ENCODE assay signal across 8 mouse cellular contexts in the genomic region with DNA sequence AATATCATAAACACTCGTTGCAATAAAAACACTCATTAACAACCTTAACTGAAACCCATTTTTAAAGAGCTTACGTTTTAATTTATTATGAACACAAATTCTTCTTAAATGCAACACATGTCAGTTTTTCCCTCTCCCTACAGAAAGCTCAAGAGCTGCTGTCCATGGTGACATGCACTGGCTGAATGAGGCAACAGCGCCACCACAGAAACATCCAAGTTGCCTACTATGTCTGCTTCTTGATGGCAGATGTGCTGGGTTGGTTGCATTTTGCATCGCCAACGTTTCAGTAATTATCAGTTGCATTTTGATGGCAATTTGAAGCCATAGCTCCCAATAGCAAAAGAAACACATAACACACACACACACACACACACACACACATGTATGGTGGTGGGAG. TPM values are rescaled to one million over a fixed set of nuclear protein-coding genes. Genes with fewer than 3 reads are reported as not detected.
DNase-seq lines count a peak whose midpoint lies in the region; ATAC-seq and TF ChIP-seq lines count a peak whose summit lies in the region.

No protein-coding gene starts in this region.

- no peaks in the 10 kb centered on the region for H3K4me1 ChIP-seq in lung, postnatal 0 days (ENCODE audit: insufficient read depth, low read depth, low read length)
- H3K4me1 ChIP-seq in hindbrain, embryonic 14.5 days (replicated peaks; ENCODE audit: control insufficient read depth, insufficient read depth, low read length), result peaks cover 4% of the 10 kb centered on the region
- H3K4me1 ChIP-seq in midbrain, embryonic 15.5 days, result peaks cover 13% of the 10 kb centered on the region

- H3K27ac ChIP-seq in lung, postnatal 0 days (ENCODE audit: low read length), result no peak overlapping the region
- H3K27ac ChIP-seq in hindbrain, embryonic 14.5 days, result peak overlapping the region; percentile 45
- H3K27ac ChIP-seq in midbrain, embryonic 15.5 days, result peak overlapping the region; percentile 55; the same call in 1 of the 2 replicates

- no peak overlapping the region for H3K4me2 ChIP-seq in lung, postnatal 0 days (replicated peaks; ENCODE audit: low read depth, low read length)
- peak overlapping the region; percentile 71 for H3K4me2 ChIP-seq in hindbrain, embryonic 14.5 days (replicated peaks)
- peak overlapping the region; percentile 86 for H3K4me2 ChIP-seq in midbrain, embryonic 15.5 days

- no peaks in the 10 kb centered on the region for H3K9me3 ChIP-seq in lung, postnatal 0 days (ENCODE audit: low read length)
- H3K9me3 ChIP-seq in hindbrain, embryonic 14.5 days (ENCODE audit: control insufficient read depth, low read length), result no peaks in the 10 kb centered on the region
- no peaks in the 10 kb centered on the region for H3K9me3 ChIP-seq in midbrain, embryonic 15.5 days

- WGBS in lung, postnatal 0 days, result 9% methylated on average over 5 of the region's 5 CpGs
- WGBS in hindbrain, embryonic 14.5 days, result 6% methylated on average over 5 of the region's 5 CpGs
- 7% methylated on average over 5 of the region's 5 CpGs for WGBS in midbrain, embryonic 15.5 days

- peak; percentile 8 for DNase-seq in lung, postnatal 0 days (ENCODE audit: low spot score)
- DNase-seq in lung, adult 18-20 months, result no peak
- peak; percentile 50 for DNase-seq in embryo, embryonic 9.5 days (ENCODE audit: extremely low spot score)
- DNase-seq in hindbrain, embryonic 14.5 days (ENCODE audit: low spot score), result peak; percentile 81
- no peak for DNase-seq in natural killer cell, adult 2 months (ENCODE audit: low spot score in 2 of 2)
- DNase-seq in urinary bladder, adult 2 months (ENCODE audit: low spot score), result no peak
- no peak for DNase-seq in yolk sac, embryonic 10.5 days (ENCODE audit: low spot score)

- H3K9ac ChIP-seq in lung, postnatal 0 days (replicated peaks; ENCODE audit: low read depth), result no peak overlapping the region
- peak overlapping the region; percentile 88 for H3K9ac ChIP-seq in hindbrain, embryonic 14.5 days
- peak overlapping the region; percentile 81; the same call in 1 of the 2 replicates for H3K9ac ChIP-seq in midbrain, embryonic 15.5 days

- H3K27me3 ChIP-seq in lung, postnatal 0 days (replicated peaks; ENCODE audit: insufficient read depth, low read length), result peaks cover 25% of the 10 kb centered on the region
- H3K27me3 ChIP-seq in hindbrain, embryonic 14.5 days (ENCODE audit: control insufficient read depth, insufficient read depth, low read length), result no peaks in the 10 kb centered on the region
- no peaks in the 10 kb centered on the region for H3K27me3 ChIP-seq in midbrain, embryonic 15.5 days (replicated peaks)

- TF ChIP-seq EP300 in lung, postnatal 0 days (IDR thresholded peaks at IDR 0.05), result no peak

- H3K36me3 ChIP-seq in lung, postnatal 0 days (ENCODE audit: insufficient read depth, low read length), result no peaks in the 10 kb centered on the region
- peaks cover 3% of the 10 kb centered on the region; the same call in 1 of the 2 replicates for H3K36me3 ChIP-seq in hindbrain, embryonic 14.5 days (replicated peaks; ENCODE audit: control insufficient read depth, insufficient read depth)
- H3K36me3 ChIP-seq in midbrain, embryonic 15.5 days (replicated peaks), result no peaks in the 10 kb centered on the region

- no peak for ATAC-seq in lung, postnatal 0 days
- ATAC-seq in hindbrain, embryonic 14.5 days (ENCODE audit: low FRiP score), result no peak
- no peak for ATAC-seq in midbrain, embryonic 15.5 days (replicated peaks)

- peak; percentile 51 for TF ChIP-seq CTCF in lung, postnatal 0 days (IDR thresholded peaks at IDR 0.05)

- no peak overlapping the region for H3K4me3 ChIP-seq in lung, postnatal 0 days (ENCODE audit: low read depth, low read length)
- H3K4me3 ChIP-seq in hindbrain, embryonic 14.5 days (replicated peaks; ENCODE audit: low read length), result peak overlapping the region; percentile 81
- H3K4me3 ChIP-seq in midbrain, embryonic 15.5 days, result peak overlapping the region; percentile 61

RNA-seq across cellular contexts. Expression of a gene that starts 2.4 kb away (rescaled TPM):
- 0.14 and 0.17 TPM in 2 replicates for polyA plus RNA-seq in lung, postnatal 0 days (2015; fragmentation: Nextera tagmentation; extraction: Ambion mirVana)
- 192 and 203 TPM in 2 replicates for polyA plus RNA-seq in hindbrain, embryonic 14.5 days (2014; fragmentation: Nextera tagmentation; extraction: Ambion mirVana)
- polyA plus RNA-seq in midbrain, embryonic 15.5 days (2015; fragmentation: Nextera tagmentation; extraction: Ambion mirVana), result 189 and 203 TPM in 2 replicates
- 2.3 and 2.4 TPM in 2 replicates for polyA plus RNA-seq in urinary bladder, adult 2 months (2012; rRNA removed)

Comparison
In these comparisons a context has a peak if more than half of its experiments do, and no peak if none do; other contexts are left out.
1. DNase-seq: peak in lung, postnatal 0 days (single experiment), embryo, embryonic 9.5 days (single experiment) and hindbrain, embryonic 14.5 days (single experiment); none in lung, adult 18-20 months (0 of 2), natural killer cell, adult 2 months (0 of 2), urinary bladder, adult 2 months (single experiment) and yolk sac, embryonic 10.5 days (single experiment).
2. RNA of a gene that starts 2.4 kb away (polyA plus RNA-seq): 189 to 203 TPM in midbrain, embryonic 15.5 days and 192 to 203 TPM in hindbrain, embryonic 14.5 days; 2.3 to 2.4 TPM in urinary bladder, adult 2 months and 0.14 to 0.17 TPM in lung, postnatal 0 days; every median in the first group is over 10 times any median in the second.